Mouse (Mus musculus): ENCODE results near the gene Tsku.

GRCm38 (mm10) chr7:98389656-98390055, 28.5 kb upstream of the Tsku start:
- TF ChIP-seq MAFK (IDR thresholded peaks at IDR 0.05; ENCODE audit: insufficient read depth, low read depth, low read length) (no peak), ZC3H11A (IDR thresholded peaks at IDR 0.05; ENCODE audit: borderline replicate concordance, low read depth, low read length) (no peak), ZNF384 (IDR thresholded peaks at IDR 0.05; ENCODE audit: low read depth, low read length) (no peak), CHD2 (IDR thresholded peaks at IDR 0.05; ENCODE audit: low read depth, low read length) (no peak)
